Mouse (Mus musculus) ZHBTc4 (cell line): ENCODE results near the gene Prkn.

Experiments used
- DNase-seq: peaks from one replicate; pipeline ENCODE4 v3.0.0-alpha.2; 2011; ENCODE audit warnings: low read depth, low spot score

Prkn gene

GRCm38 (mm10) chr17:11516165-11516564, 676.0 kb downstream of the Prkn start:
- DNase-seq = no peak

- peak; percentile 27 for DNase-seq
These were observed 691.9 kb downstream of the Prkn start for GRCm38 (mm10) chr17:11532066-11532465.

GRCm38 (mm10) chr17:11532748-11533147, 692.6 kb downstream of the Prkn start:
- DNase-seq = no peak

GRCm38 (mm10) chr17:11533835-11534234, 693.7 kb downstream of the Prkn start:
- DNase-seq = peak; percentile 74

- peak; percentile 18 for DNase-seq
These were observed 698.6 kb downstream of the Prkn start for GRCm38 (mm10) chr17:11538826-11539225.

GRCm38 (mm10) chr17:11541928-11542623, 701.9 kb downstream of the Prkn start:
- DNase-seq = no peak

GRCm38 (mm10) chr17:11550562-11550961, 710.4 kb downstream of the Prkn start:
- DNase-seq = no peak

- DNase-seq = no peak
These were observed 725.5 kb downstream of the Prkn start for GRCm38 (mm10) chr17:11565681-11566080.

- DNase-seq = no peak
These were observed 730.2 kb downstream of the Prkn start for GRCm38 (mm10) chr17:11570392-11570791.

GRCm38 (mm10) chr17:11573666-11574065, 733.5 kb downstream of the Prkn start:
- no peak for DNase-seq

- DNase-seq = no peak
These were observed 745.3 kb downstream of the Prkn start for GRCm38 (mm10) chr17:11585491-11585890.

- no peak for DNase-seq
These were observed 767.7 kb downstream of the Prkn start for GRCm38 (mm10) chr17:11607931-11608330.

GRCm38 (mm10) chr17:11611459-11611858, 771.3 kb downstream of the Prkn start:
- peak; percentile 52 for DNase-seq

- DNase-seq = peak; percentile 26
These were observed 772.8 kb downstream of the Prkn start for GRCm38 (mm10) chr17:11612801-11613531.

- no peak for DNase-seq
These were observed 777.4 kb downstream of the Prkn start for GRCm38 (mm10) chr17:11617552-11617951.

- DNase-seq = no peak
These were observed 778.9 kb downstream of the Prkn start for GRCm38 (mm10) chr17:11618886-11619590.

GRCm38 (mm10) chr17:11620770-11621169, 780.6 kb downstream of the Prkn start:
- no peak for DNase-seq

- DNase-seq = peak; percentile 36
These were observed 781.3 kb downstream of the Prkn start for GRCm38 (mm10) chr17:11621492-11621891.

GRCm38 (mm10) chr17:11626306-11626705, 786.1 kb downstream of the Prkn start:
- no peak for DNase-seq

GRCm38 (mm10) chr17:11635121-11635520, 794.9 kb downstream of the Prkn start:
- no peak for DNase-seq

GRCm38 (mm10) chr17:11637642-11638041, 797.5 kb downstream of the Prkn start:
- no peak for DNase-seq

- DNase-seq = no peak
These were observed 798.3 kb downstream of the Prkn start for GRCm38 (mm10) chr17:11638451-11638850.
